Mouse (Mus musculus) cerebellum, adult 2 months (tissue): ENCODE measurements around the gene Nell1.
A peak's percentile ranks its signal among the peaks of the same experiment; 100 is the strongest.

Experiments
- CTCF ChIP-seq: fragments of 200-500 bp; IDR thresholded peaks from 2 replicates; pipeline ENCODE4 v1.5.1; 2011; ENCODE audit warnings: low read depth, mild to moderate bottlenecking, control low read depth, low read length, moderate library complexity, borderline replicate concordance; ENCODE audit not compliant: insufficient read depth
- POLR2A ChIP-seq: fragments of 200-500 bp; IDR thresholded peaks from 2 replicates; pipeline ENCODE4 v1.6.1; 2011; ENCODE audit warnings: low read length, control low read depth, borderline replicate concordance; ENCODE audit not compliant: insufficient read depth

GRCm38 (mm10) chr7:49953546-49954181 lies 21.0 kb upstream of the Nell1 start:
- peak; percentile 59; the same call in 1 of the 2 replicates for TF ChIP-seq CTCF
- TF ChIP-seq POLR2A: no peak
